Mouse (Mus musculus) C2C12 (cell line): ENCODE data around the gene Gpr35. TPM values are rescaled to one million over a fixed set of nuclear protein-coding genes. Genes with fewer than 3 reads are reported as not detected.
A peak's percentile ranks its signal among the peaks of the same experiment; 100 is the strongest.

ENCODE experiments used
- H3K27me3 ChIP-seq: one replicate; pipeline ENCODE4 v1.6.1; 2011; ENCODE audit not compliant: control insufficient read depth, insufficient read depth, insufficient read length
- H3K36me3 ChIP-seq: one replicate; pipeline ENCODE4 v1.6.1; 2011; ENCODE audit not compliant: control insufficient read depth, insufficient read depth
- H3K4me3 ChIP-seq: one replicate; pipeline ENCODE4 v1.5.1; 2011; ENCODE audit warnings: mild to moderate bottlenecking, control low read depth; ENCODE audit not compliant: poor library complexity, insufficient read depth, severe bottlenecking
- H3K79me2 ChIP-seq: one replicate; pipeline ENCODE4 v1.6.1; 2011; ENCODE audit not compliant: control insufficient read depth, insufficient read depth
- H3K79me3 ChIP-seq: one replicate; pipeline ENCODE4 v1.6.1; 2011; ENCODE audit warnings: low read depth, control low read depth
- H3ac ChIP-seq: one replicate; pipeline ENCODE3; 2011; ENCODE audit warnings: low read depth; ENCODE audit not compliant: control insufficient read depth, insufficient read length
- CEBPB ChIP-seq: IDR thresholded peaks from one replicate; pipeline ENCODE4 v1.6.1; 2011; ENCODE audit warnings: low read depth, mild to moderate bottlenecking, control low read depth, moderate library complexity
- CTCF ChIP-seq: IDR thresholded peaks from one replicate; pipeline ENCODE4 v1.5.1; 2011; ENCODE audit not compliant: control insufficient read depth, insufficient read depth, insufficient read length
- FOSL1 ChIP-seq: IDR thresholded peaks from one replicate; pipeline ENCODE4 v1.8.0; 2011; ENCODE audit warnings: mild to moderate bottlenecking, low read length; ENCODE audit not compliant: poor library complexity, insufficient read depth, severe bottlenecking
- MAX ChIP-seq: IDR thresholded peaks from one replicate; pipeline ENCODE4 v1.6.1; 2011; ENCODE audit warnings: mild to moderate bottlenecking, control low read depth
- MYOD1 ChIP-seq: IDR thresholded peaks from one replicate; pipeline ENCODE4 v1.6.1; 2011; ENCODE audit warnings: low read depth; ENCODE audit not compliant: control insufficient read depth, insufficient read length
- MYOG ChIP-seq: IDR thresholded peaks from one replicate; pipeline ENCODE4 v1.6.1; 2011; ENCODE audit not compliant: control insufficient read depth, insufficient read length; ENCODE audit errors: extremely low read depth
- USF1 ChIP-seq: IDR thresholded peaks from one replicate; pipeline ENCODE4 v1.6.1; 2011; ENCODE audit warnings: low read depth, mild to moderate bottlenecking, control low read depth, moderate library complexity
- polyA plus RNA-seq: library from polyadenylated mRNA; unstranded; fragments of >200 nt; fragmentation: generic; extraction: Trizol; gene quantifications from one replicate; pipeline ENCODE4 v1.2.1, GENCODE M21; 2012; ENCODE audit warnings: missing spikeins

The Gpr35 gene
- polyA plus RNA-seq, 1 experiment, result 0.13 TPM

DNA sequence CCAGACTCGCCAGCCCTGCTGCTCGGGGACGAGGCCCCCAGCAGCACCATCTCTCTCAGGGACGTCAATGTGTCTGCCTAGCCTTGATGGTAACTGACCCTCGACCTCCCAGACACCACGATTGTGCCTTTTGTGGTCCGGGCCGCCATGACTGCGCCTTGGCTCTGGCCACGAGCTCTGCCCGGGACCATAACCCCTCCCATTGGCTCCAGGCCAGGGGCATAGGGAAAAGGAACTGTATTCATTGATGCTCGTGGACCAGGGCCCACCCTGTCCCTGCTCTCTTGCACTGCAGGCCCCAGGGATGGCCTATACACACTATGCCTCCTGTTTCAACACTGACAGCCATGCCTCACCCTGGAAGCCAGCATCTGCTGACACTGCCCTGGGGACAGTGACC is 30.9 kb upstream of the Gpr35 start:
- no peak overlapping the region for H3K4me3 ChIP-seq
- H3K36me3 ChIP-seq, result peaks cover 10% of the 10 kb centered on the region
- H3K27me3 ChIP-seq, result no peaks in the 10 kb centered on the region
- no peaks in the 10 kb centered on the region for H3K79me3 ChIP-seq
- no peak for TF ChIP-seq CTCF
- TF ChIP-seq MYOD1, result no peak
- TF ChIP-seq USF1, result no peak
- TF ChIP-seq FOSL1, result no peak
- TF ChIP-seq MAX, result no peak
- TF ChIP-seq CEBPB, result no peak
- no peak for TF ChIP-seq MYOG
- H3K79me2 ChIP-seq, result no peaks in the 10 kb centered on the region
- H3ac ChIP-seq, result no peak overlapping the region

DNA sequence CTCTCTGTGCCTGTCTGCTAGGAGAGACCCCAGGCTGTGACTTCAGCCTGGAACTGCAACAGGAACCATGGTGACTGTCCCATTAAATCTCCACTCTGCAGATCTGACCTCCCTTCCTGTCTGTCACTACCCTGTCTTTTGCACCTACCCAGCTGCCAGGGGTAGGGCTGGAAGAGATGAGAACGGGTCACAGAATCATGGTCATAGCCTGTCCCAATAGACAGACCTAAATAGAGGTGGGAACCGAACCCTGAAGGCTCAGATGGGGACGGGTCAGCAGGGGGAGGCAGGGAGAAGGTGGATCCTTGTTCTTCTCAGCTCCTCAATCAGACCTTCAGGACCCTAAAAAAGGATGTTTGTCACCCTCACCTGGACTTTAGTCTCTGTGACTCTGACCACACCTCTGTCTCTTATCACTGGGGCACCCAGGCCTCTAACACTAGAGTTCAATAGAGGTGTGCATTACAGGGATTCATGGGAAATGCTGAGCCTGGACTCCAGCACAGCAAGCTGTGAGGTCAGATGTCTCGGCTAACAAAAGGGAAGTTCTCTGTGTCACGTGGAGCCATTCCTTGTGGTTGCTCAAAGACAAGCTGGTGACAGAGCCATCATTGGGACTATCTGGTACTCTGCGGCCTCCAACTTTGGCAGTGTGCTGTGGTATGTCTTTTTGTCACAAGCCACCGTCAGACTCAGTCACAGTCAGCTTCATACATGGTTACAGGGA is 30.0 kb upstream of the Gpr35 start:
- Histone ChIP-seq H3K4me3 (no peak overlapping the region), H3K36me3 (peaks cover 6% of the 10 kb centered on the region), H3ac (no peak overlapping the region), H3K79me2 (no peaks in the 10 kb centered on the region), H3K79me3 (no peaks in the 10 kb centered on the region), H3K27me3 (no peaks in the 10 kb centered on the region)
- no peak for TF ChIP-seq MAX
- no peak for TF ChIP-seq USF1
- no peak for TF ChIP-seq MYOG
- no peak for TF ChIP-seq CTCF
- TF ChIP-seq CEBPB, result no peak
- TF ChIP-seq FOSL1, result no peak
- TF ChIP-seq MYOD1, result no peak

DNA sequence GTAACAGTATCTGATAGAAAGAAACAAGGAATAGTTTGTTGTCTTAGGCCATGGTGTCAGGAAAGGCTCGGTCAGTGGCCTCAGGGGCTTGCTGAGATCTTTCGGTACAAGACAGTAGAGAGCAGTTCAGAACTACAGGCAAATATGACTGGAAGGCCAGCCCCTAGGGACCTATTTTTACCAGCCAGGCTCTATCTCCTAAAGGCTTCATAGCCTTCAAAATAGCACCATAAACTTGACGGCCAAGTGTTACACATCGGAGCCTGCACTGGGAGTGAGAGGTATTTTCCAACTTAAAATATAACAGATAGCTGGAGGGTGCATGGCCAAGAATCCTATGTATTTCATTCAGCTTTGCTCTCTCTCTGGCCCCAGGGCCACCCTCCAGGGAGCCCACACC is 29.2 kb upstream of the Gpr35 start:
- Histone ChIP-seq H3ac (no peak overlapping the region), H3K4me3 (no peak overlapping the region), H3K27me3 (no peaks in the 10 kb centered on the region), H3K79me3 (no peaks in the 10 kb centered on the region), H3K79me2 (no peaks in the 10 kb centered on the region), H3K36me3 (peaks cover 4% of the 10 kb centered on the region)
- TF ChIP-seq MAX, result no peak
- TF ChIP-seq CTCF, result no peak
- no peak for TF ChIP-seq CEBPB

DNA sequence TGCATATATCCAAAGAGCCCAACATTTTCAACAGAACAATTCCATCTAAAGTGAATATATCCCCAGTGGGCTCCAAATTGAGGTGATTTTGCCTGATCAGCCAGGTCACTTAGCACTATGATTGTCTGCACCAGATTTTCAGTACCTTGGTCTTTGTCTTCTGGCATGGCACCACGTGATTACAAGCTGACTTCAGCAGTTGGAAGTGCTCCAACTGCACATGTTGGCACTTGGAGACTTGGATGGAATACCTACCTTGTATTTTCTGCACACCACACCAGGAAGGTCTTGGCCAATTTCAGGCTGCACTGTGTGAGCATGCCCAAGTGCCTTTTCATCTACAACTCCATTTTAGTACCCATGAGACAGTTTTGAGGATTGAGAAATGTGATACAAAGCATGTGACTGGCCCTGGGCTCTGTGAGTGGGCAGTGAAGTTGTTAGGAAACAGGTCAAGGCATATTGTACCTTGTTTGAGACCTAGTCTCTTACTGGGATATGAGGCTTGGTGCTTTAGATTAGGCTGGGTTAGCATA is 20.4 kb upstream of the Gpr35 start:
- H3K4me3 ChIP-seq, result no peak overlapping the region
- no peaks in the 10 kb centered on the region for H3K36me3 ChIP-seq
- H3ac ChIP-seq, result no peak overlapping the region
- H3K79me2 ChIP-seq, result peaks cover 4% of the 10 kb centered on the region
- no peaks in the 10 kb centered on the region for H3K27me3 ChIP-seq
- H3K79me3 ChIP-seq, result peaks cover 4% of the 10 kb centered on the region
- TF ChIP-seq MYOG (no peak), FOSL1 (no peak), CTCF (no peak), CEBPB (no peak), USF1 (peak; percentile 22), MAX (no peak), MYOD1 (no peak)

DNA sequence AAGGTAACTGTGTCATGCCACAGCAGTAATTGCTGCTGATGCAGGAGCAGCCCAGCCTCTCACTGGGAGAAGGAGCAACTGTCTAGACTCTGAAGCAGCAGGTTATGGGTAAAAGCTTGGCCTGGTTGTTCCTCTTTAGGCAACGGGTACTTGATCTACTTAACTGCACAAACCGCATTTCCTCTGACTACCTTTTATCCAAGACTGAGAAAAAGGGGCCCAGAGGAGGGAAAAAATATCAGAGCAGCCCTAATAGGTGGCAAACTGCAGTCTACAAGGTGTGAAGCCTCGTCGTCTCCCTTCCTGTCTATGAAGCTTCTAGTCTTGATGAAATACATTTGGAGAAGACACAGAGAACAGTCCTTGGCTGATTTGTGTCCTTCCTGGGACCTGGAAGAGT is 17.1 kb upstream of the Gpr35 start:
- no peak for TF ChIP-seq MYOG
- no peak for TF ChIP-seq FOSL1
- no peak for TF ChIP-seq MAX
- no peak for TF ChIP-seq USF1
- TF ChIP-seq CEBPB, result no peak
- no peak for TF ChIP-seq CTCF
- Histone ChIP-seq H3K4me3 (peak overlapping the region; percentile 78), H3K36me3 (no peaks in the 10 kb centered on the region), H3ac (peak overlapping the region; percentile 76), H3K27me3 (no peaks in the 10 kb centered on the region), H3K79me3 (peaks cover 5% of the 10 kb centered on the region), H3K79me2 (peaks cover 19% of the 10 kb centered on the region)
